Mouse (Mus musculus): ENCODE measurements around the gene Cdh4.

Cdh4 gene

GRCm38 (mm10) chr2:179623643-179624473, 181.6 kb downstream of the Cdh4 start:
- DNase-seq (ENCODE audit: low read depth, low spot score): no peak
- H3K27me3 ChIP-seq (ENCODE audit: control insufficient read depth, insufficient read depth, low read length, poor library complexity, severe bottlenecking): no peaks in the 10 kb centered on the region
- H3K36me3 ChIP-seq (ENCODE audit: control insufficient read depth, insufficient read depth, low read length, poor library complexity, severe bottlenecking): no peaks in the 10 kb centered on the region

- H3K27me3 ChIP-seq (ENCODE audit: control insufficient read depth, insufficient read depth, low read length, poor library complexity, severe bottlenecking): no peaks in the 10 kb centered on the region
- H3K36me3 ChIP-seq (ENCODE audit: control insufficient read depth, insufficient read depth, low read length, poor library complexity, severe bottlenecking): no peaks in the 10 kb centered on the region
- DNase-seq (ENCODE audit: low read depth, low spot score): no peak
Measured at GRCm38 (mm10) chr2:179627563-179627962, 185.3 kb downstream of the Cdh4 start.

DNA sequence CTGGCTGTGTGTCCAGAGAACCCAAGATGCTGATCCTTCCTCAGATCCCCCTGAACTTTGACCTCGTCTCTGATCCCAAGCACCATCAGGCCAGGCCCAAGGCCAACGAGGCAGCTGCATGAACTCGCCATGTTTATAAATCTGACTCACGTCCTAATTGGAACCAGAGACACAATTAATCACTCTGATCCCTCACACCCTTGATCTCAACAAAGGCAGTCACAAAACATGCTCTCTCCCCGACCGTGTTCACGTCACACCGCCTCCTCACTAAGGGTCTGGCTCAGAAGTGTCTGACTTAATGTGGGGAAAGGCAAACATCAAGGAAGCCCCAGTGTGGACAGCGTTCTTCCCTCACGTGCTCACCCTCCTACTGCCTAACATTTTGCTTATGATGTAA, 188.5 kb downstream of the Cdh4 start:
- H3K36me3 ChIP-seq (ENCODE audit: control insufficient read depth, insufficient read depth, low read length, poor library complexity, severe bottlenecking): no peaks in the 10 kb centered on the region
- H3K27me3 ChIP-seq (ENCODE audit: control insufficient read depth, insufficient read depth, low read length, poor library complexity, severe bottlenecking): no peaks in the 10 kb centered on the region
- no peak for DNase-seq (ENCODE audit: low read depth, low spot score)

GRCm38 (mm10) chr2:179640576-179641301, 198.5 kb downstream of the Cdh4 start:
- no peaks in the 10 kb centered on the region for H3K27me3 ChIP-seq (ENCODE audit: control insufficient read depth, insufficient read depth, low read length, poor library complexity, severe bottlenecking)
- DNase-seq (ENCODE audit: low read depth, low spot score): no peak
- no peaks in the 10 kb centered on the region for H3K36me3 ChIP-seq (ENCODE audit: control insufficient read depth, insufficient read depth, low read length, poor library complexity, severe bottlenecking)

DNA sequence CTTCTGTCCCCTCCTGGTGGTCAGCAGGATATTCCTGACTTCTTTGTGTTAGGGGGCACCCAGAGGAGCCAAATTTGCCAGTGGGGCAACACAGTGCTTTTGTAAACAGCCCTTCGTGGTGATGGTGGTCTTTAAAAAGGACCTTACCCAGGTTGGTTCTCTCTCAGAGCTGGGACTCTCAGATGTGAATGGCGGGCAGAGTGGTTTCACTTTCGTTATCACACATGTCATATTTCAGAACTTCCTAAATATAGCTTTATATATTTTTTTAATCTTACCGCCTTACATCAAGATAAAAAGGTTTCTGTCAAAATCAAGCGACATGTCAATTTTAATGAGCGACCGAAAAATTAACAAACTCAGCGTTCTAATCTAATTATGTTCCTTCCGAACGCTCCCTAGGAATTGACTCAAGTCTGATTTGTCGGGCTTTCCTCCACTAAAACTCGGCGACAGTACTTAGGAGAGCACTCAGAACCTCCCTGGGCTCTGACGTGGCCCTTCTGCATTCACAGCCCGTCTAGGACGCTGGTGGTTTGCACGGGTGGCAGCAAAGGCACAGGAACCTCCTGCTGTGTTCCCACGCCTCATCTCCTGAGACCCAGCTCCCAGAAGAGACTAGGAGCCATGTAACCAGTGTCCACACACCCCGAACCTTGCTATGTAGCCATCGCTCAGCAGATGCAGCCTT, 206.5 kb downstream of the Cdh4 start:
- H3K36me3 ChIP-seq (ENCODE audit: control insufficient read depth, insufficient read depth, low read length, poor library complexity, severe bottlenecking): no peaks in the 10 kb centered on the region
- H3K27me3 ChIP-seq (ENCODE audit: control insufficient read depth, insufficient read depth, low read length, poor library complexity, severe bottlenecking): no peaks in the 10 kb centered on the region
- DNase-seq (ENCODE audit: low read depth, low spot score): no peak

GRCm38 (mm10) chr2:179649370-179649769, 207.1 kb downstream of the Cdh4 start:
- H3K27me3 ChIP-seq (ENCODE audit: control insufficient read depth, insufficient read depth, low read length, poor library complexity, severe bottlenecking): no peaks in the 10 kb centered on the region
- no peaks in the 10 kb centered on the region for H3K36me3 ChIP-seq (ENCODE audit: control insufficient read depth, insufficient read depth, low read length, poor library complexity, severe bottlenecking)
- no peak for DNase-seq (ENCODE audit: low read depth, low spot score)

DNA sequence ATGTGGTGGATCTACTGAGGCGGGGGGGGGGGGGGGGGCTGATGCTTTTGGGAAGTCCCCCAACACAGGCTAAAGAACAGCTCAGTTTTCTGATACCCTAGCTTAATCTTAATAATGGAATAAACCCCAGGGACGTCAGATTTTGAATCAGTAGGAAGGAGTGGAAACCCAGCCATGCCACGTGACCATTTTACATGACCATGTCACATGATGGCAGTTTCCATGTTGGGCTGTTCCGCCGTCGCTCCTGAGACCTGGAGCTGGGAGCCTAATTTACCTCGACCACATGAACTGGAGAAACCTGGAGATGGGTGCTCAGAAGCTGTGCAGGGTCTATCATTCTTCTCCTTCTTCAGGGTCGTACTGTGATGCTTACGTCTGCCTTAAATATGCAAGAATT, 207.9 kb downstream of the Cdh4 start:
- no peaks in the 10 kb centered on the region for H3K36me3 ChIP-seq (ENCODE audit: control insufficient read depth, insufficient read depth, low read length, poor library complexity, severe bottlenecking)
- no peak for DNase-seq (ENCODE audit: low read depth, low spot score)
- no peaks in the 10 kb centered on the region for H3K27me3 ChIP-seq (ENCODE audit: control insufficient read depth, insufficient read depth, low read length, poor library complexity, severe bottlenecking)

DNA sequence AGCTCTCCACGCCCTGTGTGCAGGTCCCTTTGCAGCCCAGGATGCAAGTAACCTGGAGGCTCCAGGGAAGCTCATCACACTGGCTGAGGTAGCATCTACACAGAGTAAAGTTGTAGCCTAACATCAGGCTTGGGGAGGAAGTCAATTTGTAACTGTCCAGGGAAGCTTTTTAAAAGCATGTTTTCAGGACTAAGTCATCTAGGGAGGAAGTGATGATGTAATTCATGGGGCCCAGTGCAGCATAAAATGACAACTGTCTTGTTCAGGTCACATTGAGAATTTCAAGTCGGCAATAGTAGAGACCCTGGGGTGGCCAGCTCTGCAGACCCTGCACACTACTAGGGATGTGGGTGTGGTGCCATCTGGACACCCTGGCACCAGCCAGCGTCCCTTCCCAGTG, 213.3 kb downstream of the Cdh4 start:
- Histone ChIP-seq H3K27me3 (ENCODE audit: control insufficient read depth, insufficient read depth, low read length, poor library complexity, severe bottlenecking) (no peaks in the 10 kb centered on the region), H3K36me3 (ENCODE audit: control insufficient read depth, insufficient read depth, low read length, poor library complexity, severe bottlenecking) (no peaks in the 10 kb centered on the region)
- no peak for DNase-seq (ENCODE audit: low read depth, low spot score)

GRCm38 (mm10) chr2:179659254-179659653, 217.0 kb downstream of the Cdh4 start:
- no peak for DNase-seq (ENCODE audit: low read depth, low spot score)
- H3K36me3 ChIP-seq (ENCODE audit: control insufficient read depth, insufficient read depth, low read length, poor library complexity, severe bottlenecking): no peaks in the 10 kb centered on the region
- H3K27me3 ChIP-seq (ENCODE audit: control insufficient read depth, insufficient read depth, low read length, poor library complexity, severe bottlenecking): no peaks in the 10 kb centered on the region

DNA sequence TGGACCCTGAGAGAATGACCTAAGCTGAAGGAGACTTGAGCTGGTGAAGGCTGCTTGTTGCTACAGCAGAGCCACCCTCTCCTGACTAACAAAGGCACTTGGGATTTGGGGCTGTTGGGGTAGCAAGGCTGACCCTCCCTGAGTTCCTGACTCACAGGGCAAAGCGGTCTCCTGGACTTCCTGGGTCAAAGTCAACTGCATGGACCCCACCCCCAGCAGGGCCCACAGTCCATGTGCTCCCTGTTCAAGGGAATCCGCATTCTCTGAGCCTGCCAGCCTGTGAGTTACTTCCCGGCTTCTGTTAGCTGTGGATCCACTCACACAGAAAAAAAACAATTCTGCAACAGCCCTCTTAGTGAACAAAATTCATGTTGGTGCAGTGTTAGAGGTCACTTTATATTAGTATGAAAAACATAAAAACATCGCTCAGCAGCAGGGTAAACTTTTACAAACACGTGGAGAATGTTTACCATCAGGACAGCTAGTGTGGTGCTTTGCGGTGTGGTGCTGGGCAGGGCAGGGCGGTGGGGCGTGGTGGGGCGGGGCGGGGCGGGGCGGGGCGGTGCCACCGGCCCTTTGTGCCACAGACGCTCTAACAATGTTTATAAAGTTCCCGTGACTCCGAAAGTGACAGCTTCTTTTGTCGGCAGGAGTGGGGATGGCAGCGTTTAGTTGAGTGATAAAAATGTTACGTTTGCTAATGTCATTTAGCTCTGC, 219.9 kb downstream of the Cdh4 start:
- DNase-seq (ENCODE audit: low read depth, low spot score): no peak
- no peaks in the 10 kb centered on the region for H3K36me3 ChIP-seq (ENCODE audit: control insufficient read depth, insufficient read depth, low read length, poor library complexity, severe bottlenecking)
- H3K27me3 ChIP-seq (ENCODE audit: control insufficient read depth, insufficient read depth, low read length, poor library complexity, severe bottlenecking): no peaks in the 10 kb centered on the region

DNA sequence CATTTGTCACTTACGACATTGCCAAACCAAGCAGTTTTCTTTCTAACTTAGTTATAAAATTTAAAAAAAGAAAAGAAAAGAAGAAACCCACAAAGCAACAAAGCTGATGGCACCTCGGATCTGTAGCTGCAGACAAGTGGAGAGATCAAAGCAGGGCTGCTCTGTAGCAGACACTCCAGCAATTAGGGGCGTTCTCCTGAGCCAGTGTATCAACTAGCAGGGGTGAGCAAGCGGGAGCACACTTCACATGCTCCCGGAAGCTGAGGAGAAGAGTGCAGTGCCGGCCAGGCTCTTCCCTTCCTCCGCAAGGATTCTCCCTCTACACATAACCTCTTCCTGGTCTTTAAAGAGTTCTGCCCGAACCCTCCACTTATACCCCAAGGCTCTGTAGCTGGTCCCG, 220.5 kb downstream of the Cdh4 start:
- H3K27me3 ChIP-seq (ENCODE audit: control insufficient read depth, insufficient read depth, low read length, poor library complexity, severe bottlenecking): no peaks in the 10 kb centered on the region
- no peaks in the 10 kb centered on the region for H3K36me3 ChIP-seq (ENCODE audit: control insufficient read depth, insufficient read depth, low read length, poor library complexity, severe bottlenecking)
- no peak for DNase-seq (ENCODE audit: low read depth, low spot score)

GRCm38 (mm10) chr2:179663652-179664051, 221.4 kb downstream of the Cdh4 start:
- Histone ChIP-seq H3K36me3 (ENCODE audit: control insufficient read depth, insufficient read depth, low read length, poor library complexity, severe bottlenecking) (no peaks in the 10 kb centered on the region), H3K27me3 (ENCODE audit: control insufficient read depth, insufficient read depth, low read length, poor library complexity, severe bottlenecking) (no peaks in the 10 kb centered on the region)
- no peak for DNase-seq (ENCODE audit: low read depth, low spot score)

DNA sequence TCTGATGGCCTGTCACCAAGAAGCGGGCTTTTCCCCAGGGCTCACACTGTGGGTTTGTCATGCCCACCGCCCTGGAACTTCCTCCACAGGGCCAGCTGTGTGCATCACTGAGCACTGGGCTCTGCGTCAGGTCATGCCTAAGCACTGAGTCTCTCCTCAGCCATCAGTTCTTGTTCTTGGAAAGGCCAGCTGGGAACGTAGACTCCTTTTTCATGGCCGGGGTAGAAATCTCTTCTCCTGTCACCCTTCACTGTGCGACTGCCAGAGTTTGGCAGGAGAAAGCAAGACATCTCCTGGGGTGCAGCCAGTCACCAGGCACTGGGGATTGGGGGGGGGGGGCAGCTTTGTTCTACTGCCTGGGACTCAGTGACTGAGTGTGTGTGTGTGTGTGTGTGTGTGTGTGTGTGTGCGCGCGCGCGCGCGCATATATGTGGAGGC, 222.0 kb downstream of the Cdh4 start:
- H3K36me3 ChIP-seq (ENCODE audit: control insufficient read depth, insufficient read depth, low read length, poor library complexity, severe bottlenecking): no peaks in the 10 kb centered on the region
- H3K27me3 ChIP-seq (ENCODE audit: control insufficient read depth, insufficient read depth, low read length, poor library complexity, severe bottlenecking): no peaks in the 10 kb centered on the region
- no peak for DNase-seq (ENCODE audit: low read depth, low spot score)

DNA sequence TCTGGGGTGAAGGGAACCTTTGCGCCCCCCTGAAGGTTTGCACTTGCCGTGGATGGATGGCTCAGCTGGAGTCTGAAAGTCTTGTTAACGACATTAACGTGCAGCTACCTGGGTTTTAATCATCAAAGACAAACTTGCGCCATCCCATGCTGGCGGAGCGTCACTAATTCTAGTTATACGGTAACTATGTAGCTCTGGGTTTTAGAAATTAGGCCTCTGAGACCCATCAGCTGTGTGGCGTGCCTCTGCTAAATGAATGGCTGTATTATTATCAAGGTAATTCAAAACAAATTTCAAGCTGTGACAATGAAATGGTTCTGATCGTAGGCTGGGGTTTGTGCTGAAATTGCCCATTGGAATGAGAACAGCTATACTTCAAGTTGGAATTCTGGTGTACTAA, 228.5 kb downstream of the Cdh4 start:
- no peak for DNase-seq (ENCODE audit: low read depth, low spot score)
- H3K36me3 ChIP-seq (ENCODE audit: control insufficient read depth, insufficient read depth, low read length, poor library complexity, severe bottlenecking): no peaks in the 10 kb centered on the region

More for the DNA sequence above, 228.5 kb downstream of the Cdh4 start:
- no peaks in the 10 kb centered on the region for H3K27me3 ChIP-seq (ENCODE audit: control insufficient read depth, insufficient read depth, low read length, poor library complexity, severe bottlenecking)
